Mouse (Mus musculus) midbrain, embryonic 12.5 days (tissue): ENCODE measurements around the gene Chst11. TPM values are rescaled to one million over a fixed set of nuclear protein-coding genes. Genes with fewer than 3 reads are reported as not detected.

Experiments used
- ATAC-seq: fragments of 200-750 bp; cut with Nextera tagmentation; 2 replicates; pipeline ENCODE4 v1.8.0; 2017; ENCODE audit warnings: low read depth, moderate TSS enrichment, moderate library complexity; ENCODE audit not compliant: low FRiP score
- H3K27ac ChIP-seq: fragments of 300-500 bp; sonication (generic); replicated peaks from 2 replicates; pipeline ENCODE4 v1.5.1; 2016; ENCODE audit warnings: mild to moderate bottlenecking
- H3K27me3 ChIP-seq: fragments of 300-500 bp; sonication (generic); 2 replicates; pipeline ENCODE4 v1.6.1; 2016; ENCODE audit warnings: mild to moderate bottlenecking
- H3K36me3 ChIP-seq: fragments of 300-500 bp; sonication (generic); 2 replicates; pipeline ENCODE4 v1.6.1; 2016
- H3K4me1 ChIP-seq: fragments of 300-500 bp; sonication (generic); 2 replicates; pipeline ENCODE4 v1.6.1; 2016
- H3K4me2 ChIP-seq: fragments of 300-500 bp; sonication (generic); replicated peaks from 2 replicates; pipeline ENCODE4 v1.6.1; 2016; ENCODE audit warnings: mild to moderate bottlenecking, moderate library complexity
- H3K4me3 ChIP-seq: fragments of 300-500 bp; sonication (generic); 2 replicates; pipeline ENCODE4 v1.5.1; 2016; ENCODE audit warnings: mild to moderate bottlenecking
- H3K9ac ChIP-seq: fragments of 300-500 bp; sonication (generic); replicated peaks from 2 replicates; pipeline ENCODE4 v1.6.1; 2016; ENCODE audit warnings: mild to moderate bottlenecking, moderate library complexity
- H3K9me3 ChIP-seq: fragments of 300-500 bp; sonication (generic); 2 replicates; pipeline ENCODE4 v1.6.1; 2016; ENCODE audit warnings: mild to moderate bottlenecking
- WGBS: fragments of 180-500 bp; shearing (Covaris S2); methylation state at CpG from one replicate; pipeline ENCODE4 v1.1.7; 2016; 5-methylcytosine and 5-hydroxymethylcytosine counted together
- polyA plus RNA-seq: library from polyadenylated mRNA; unstranded; fragments of >200 nt; fragmentation: Nextera tagmentation; extraction: Ambion mirVana; gene quantifications from 2 replicates; pipeline ENCODE4 v1.2.1, GENCODE M21; 2016

The Chst11 gene
- polyA plus RNA-seq, 1 experiment from 2014 or later: 2.3 TPM

DNA sequence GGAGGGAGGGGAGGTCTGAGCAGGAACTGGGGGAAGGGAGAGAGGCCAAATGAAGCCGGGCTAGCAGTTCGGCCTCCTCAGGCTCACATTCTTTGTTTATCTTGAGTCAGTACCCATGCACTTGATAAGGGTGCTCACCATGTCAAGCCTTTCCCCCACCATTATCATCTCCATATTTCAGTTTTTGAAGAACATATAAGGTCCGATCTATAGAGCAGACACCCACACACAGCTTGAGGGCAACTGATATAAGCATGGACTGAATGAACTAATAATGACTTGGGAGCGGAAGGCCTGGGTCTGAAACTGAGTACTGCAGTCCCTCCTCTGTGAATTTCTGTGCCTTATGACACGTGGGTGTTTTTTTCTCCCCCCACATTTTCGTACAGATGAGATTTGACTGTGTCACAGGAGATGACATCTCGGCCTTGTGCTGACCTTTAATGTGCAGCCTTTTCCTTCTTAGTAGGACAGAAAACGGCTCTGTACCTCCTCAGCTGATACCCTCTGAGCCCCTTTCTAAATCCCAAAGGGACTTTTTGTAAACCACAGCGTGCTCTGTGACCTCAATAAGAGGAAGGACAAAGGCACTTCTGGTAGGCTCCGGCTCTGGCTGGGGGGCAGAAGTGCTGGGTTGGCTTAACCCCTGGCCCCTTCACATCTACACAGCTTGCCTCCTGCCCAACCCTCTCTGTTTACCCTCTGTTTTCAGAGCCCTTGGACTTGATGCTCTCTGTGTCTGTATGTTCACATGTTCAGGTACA is 6.6 kb downstream of the Chst11 start:
- no peak overlapping the region for H3K27ac ChIP-seq
- no peak overlapping the region for H3K9ac ChIP-seq
- no peaks in the 10 kb centered on the region for H3K9me3 ChIP-seq
- ATAC-seq: no peak
- peaks cover 39% of the 10 kb centered on the region for H3K4me1 ChIP-seq
- no peaks in the 10 kb centered on the region for H3K27me3 ChIP-seq
- 27% methylated on average over 10 of the region's 10 CpGs for WGBS
- no peak overlapping the region for H3K4me3 ChIP-seq
- H3K36me3 ChIP-seq: no peaks in the 10 kb centered on the region
- no peak overlapping the region for H3K4me2 ChIP-seq

- no peak overlapping the region for H3K9ac ChIP-seq
- 96% methylated on average over 7 of the region's 7 CpGs for WGBS
- no peak for ATAC-seq
- no peak overlapping the region for H3K27ac ChIP-seq
- no peak overlapping the region for H3K4me2 ChIP-seq
- H3K36me3 ChIP-seq: no peaks in the 10 kb centered on the region
- H3K9me3 ChIP-seq: no peaks in the 10 kb centered on the region
- no peaks in the 10 kb centered on the region for H3K27me3 ChIP-seq
- H3K4me1 ChIP-seq: peaks cover 22% of the 10 kb centered on the region
- H3K4me3 ChIP-seq: no peak overlapping the region
Observed at GRCm38 (mm10) chr10:82994284-82994683, 9.0 kb downstream of the Chst11 start.

GRCm38 (mm10) chr10:82997460-82997859 is 12.2 kb downstream of the Chst11 start:
- no peaks in the 10 kb centered on the region for H3K9me3 ChIP-seq
- H3K27ac ChIP-seq: no peak overlapping the region
- WGBS: 85% methylated on average over 6 of the region's 6 CpGs
- H3K9ac ChIP-seq: no peak overlapping the region
- no peak overlapping the region for H3K4me2 ChIP-seq
- no peaks in the 10 kb centered on the region for H3K27me3 ChIP-seq
- H3K4me1 ChIP-seq: peaks cover 2% of the 10 kb centered on the region; the same call in 1 of the 2 replicates
- H3K36me3 ChIP-seq: no peaks in the 10 kb centered on the region
- ATAC-seq: no peak
- no peak overlapping the region for H3K4me3 ChIP-seq

GRCm38 (mm10) chr10:83000169-83000568 is 14.9 kb downstream of the Chst11 start:
- Histone ChIP-seq H3K27ac (no peak overlapping the region), H3K4me1 (no peaks in the 10 kb centered on the region), H3K27me3 (no peaks in the 10 kb centered on the region), H3K4me2 (no peak overlapping the region), H3K36me3 (no peaks in the 10 kb centered on the region), H3K4me3 (no peak overlapping the region), H3K9ac (no peak overlapping the region), H3K9me3 (no peaks in the 10 kb centered on the region)
- no peak for ATAC-seq
- 83% methylated on average over 5 of the region's 5 CpGs for WGBS

DNA sequence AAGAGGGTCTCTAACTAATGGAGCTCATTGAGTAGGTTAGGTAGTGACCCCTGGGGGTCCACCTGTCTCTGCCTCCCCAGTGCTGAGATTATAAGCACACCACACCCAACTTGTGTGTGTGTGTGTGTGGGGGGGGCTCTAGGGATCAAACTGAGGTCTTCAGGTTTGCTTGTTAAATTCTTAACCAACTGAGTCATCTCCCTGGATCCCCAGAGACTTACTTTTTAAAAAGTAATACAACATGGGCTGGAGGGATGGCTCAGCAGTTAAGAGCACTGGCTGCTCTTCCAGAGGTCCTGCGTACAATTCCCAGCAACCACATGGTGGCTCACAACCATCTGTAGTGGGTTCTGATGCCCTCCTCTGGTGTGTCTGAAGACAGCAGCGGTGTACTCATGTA is 15.4 kb downstream of the Chst11 start:
- Histone ChIP-seq H3K4me2 (no peak overlapping the region), H3K4me1 (no peaks in the 10 kb centered on the region), H3K9me3 (no peaks in the 10 kb centered on the region), H3K27ac (no peak overlapping the region), H3K27me3 (no peaks in the 10 kb centered on the region), H3K9ac (no peak overlapping the region), H3K4me3 (no peak overlapping the region), H3K36me3 (no peaks in the 10 kb centered on the region)
- ATAC-seq: no peak
- 96% methylated on average over 2 of the region's 2 CpGs for WGBS

GRCm38 (mm10) chr10:83003899-83004298 is 18.6 kb downstream of the Chst11 start:
- no peak for ATAC-seq
- Histone ChIP-seq H3K27ac (no peak overlapping the region), H3K9ac (no peak overlapping the region), H3K36me3 (no peaks in the 10 kb centered on the region), H3K4me3 (no peak overlapping the region), H3K4me1 (no peaks in the 10 kb centered on the region), H3K27me3 (no peaks in the 10 kb centered on the region), H3K4me2 (no peak overlapping the region), H3K9me3 (no peaks in the 10 kb centered on the region)
- WGBS: 97% methylated on average over 7 of the region's 7 CpGs

DNA sequence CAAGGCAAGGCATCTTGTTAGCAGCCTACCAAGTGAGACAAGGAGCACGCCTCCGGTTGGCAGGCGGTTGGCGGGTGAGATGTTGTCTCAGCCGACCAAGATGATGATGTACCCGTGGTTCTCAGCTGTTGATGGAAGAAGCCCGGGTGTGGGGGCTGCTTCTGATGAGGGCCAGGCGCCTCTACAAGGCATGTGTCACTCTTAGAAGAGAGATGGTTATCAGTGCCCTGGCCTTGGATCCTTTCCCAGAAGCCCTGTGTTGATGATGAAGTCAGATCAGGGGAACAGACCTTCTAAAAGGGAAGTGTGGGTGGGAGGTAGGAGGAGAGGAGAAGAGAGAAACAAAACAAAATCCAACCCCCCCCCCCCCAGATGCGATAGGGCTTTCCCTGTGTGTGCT is 19.1 kb downstream of the Chst11 start:
- H3K27ac ChIP-seq: no peak overlapping the region
- 87% methylated on average over 9 of the region's 9 CpGs for WGBS
- no peak overlapping the region for H3K4me2 ChIP-seq
- ATAC-seq: no peak
- no peak overlapping the region for H3K9ac ChIP-seq
- H3K9me3 ChIP-seq: no peaks in the 10 kb centered on the region
- H3K36me3 ChIP-seq: no peaks in the 10 kb centered on the region
- no peaks in the 10 kb centered on the region for H3K27me3 ChIP-seq
- H3K4me3 ChIP-seq: no peak overlapping the region
- H3K4me1 ChIP-seq: no peaks in the 10 kb centered on the region

DNA sequence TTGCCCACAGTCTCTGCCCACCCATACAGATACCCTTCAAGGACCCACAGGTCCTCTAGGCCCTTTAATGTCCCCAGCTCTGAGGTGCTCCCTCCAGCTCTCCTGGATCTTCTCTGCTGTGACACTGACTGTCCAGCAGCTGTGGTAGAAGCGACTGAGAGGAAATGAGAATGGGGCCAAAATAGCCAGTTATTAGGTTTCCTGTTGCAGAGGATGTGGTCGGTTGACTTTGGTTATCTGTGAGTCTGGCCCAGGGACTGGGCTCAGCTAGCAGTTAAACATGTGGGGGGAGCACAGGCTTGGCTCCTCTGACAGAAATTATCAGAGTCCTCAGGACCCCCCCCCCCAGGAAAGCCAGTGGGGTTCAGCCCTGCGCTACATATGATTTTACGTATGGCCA is 19.7 kb downstream of the Chst11 start:
- Histone ChIP-seq H3K9me3 (no peaks in the 10 kb centered on the region), H3K36me3 (no peaks in the 10 kb centered on the region), H3K4me2 (no peak overlapping the region), H3K4me1 (no peaks in the 10 kb centered on the region), H3K27me3 (no peaks in the 10 kb centered on the region), H3K27ac (no peak overlapping the region), H3K4me3 (no peak overlapping the region), H3K9ac (no peak overlapping the region)
- 92% methylated on average over 4 of the region's 4 CpGs for WGBS
- no peak for ATAC-seq

- Histone ChIP-seq H3K4me1 (no peaks in the 10 kb centered on the region), H3K27ac (no peak overlapping the region), H3K9ac (no peak overlapping the region), H3K4me2 (no peak overlapping the region), H3K4me3 (no peak overlapping the region), H3K27me3 (no peaks in the 10 kb centered on the region), H3K36me3 (no peaks in the 10 kb centered on the region), H3K9me3 (no peaks in the 10 kb centered on the region)
- ATAC-seq: no peak
- WGBS: 95% methylated on average over 8 of the region's 8 CpGs
Observed at GRCm38 (mm10) chr10:83006258-83006657, 21.0 kb downstream of the Chst11 start.

DNA sequence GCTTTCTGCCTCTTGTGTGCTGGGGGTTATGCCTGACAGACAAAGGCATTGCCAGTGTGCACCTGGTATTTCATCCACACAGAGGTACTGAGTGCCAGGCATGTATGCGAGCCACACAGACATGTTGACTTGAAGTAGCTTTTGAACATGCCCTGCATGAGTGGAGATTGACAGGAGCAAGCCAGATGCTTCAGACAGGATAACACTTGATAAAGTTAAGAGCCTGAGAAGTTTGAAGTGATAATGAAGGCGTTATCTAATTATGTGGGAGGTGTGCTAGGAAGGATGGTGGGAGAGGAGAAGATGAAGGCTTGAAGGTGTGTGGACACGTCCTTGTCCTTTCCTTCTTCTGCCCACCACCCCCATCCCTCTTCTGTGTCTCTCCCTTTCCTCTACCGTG is 28.7 kb downstream of the Chst11 start:
- Histone ChIP-seq H3K9ac (no peak overlapping the region), H3K4me1 (peaks cover 13% of the 10 kb centered on the region), H3K4me2 (no peak overlapping the region), H3K9me3 (no peaks in the 10 kb centered on the region), H3K27ac (no peak overlapping the region), H3K27me3 (no peaks in the 10 kb centered on the region), H3K36me3 (no peaks in the 10 kb centered on the region), H3K4me3 (no peak overlapping the region)
- WGBS: 87% methylated on average over 4 of the region's 4 CpGs
- no peak for ATAC-seq

DNA sequence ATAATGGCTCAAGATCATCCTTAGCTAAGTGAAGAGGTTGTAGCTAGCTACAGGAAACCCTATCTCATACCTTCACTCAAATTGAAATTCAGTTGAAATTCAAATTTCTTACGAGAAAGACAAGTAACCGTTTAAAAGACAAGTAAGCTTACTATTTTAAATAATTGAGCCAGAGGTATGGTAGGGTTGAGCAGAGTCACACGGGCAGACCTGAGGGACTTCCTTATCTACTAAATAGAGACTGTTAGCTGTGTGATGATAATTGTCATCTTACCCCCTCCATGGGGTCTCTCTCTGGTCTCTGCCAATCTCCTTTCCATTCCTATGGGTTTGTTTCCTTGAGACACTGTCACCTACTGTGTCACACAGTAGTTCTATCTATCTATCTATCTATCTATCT is 30.6 kb downstream of the Chst11 start:
- Histone ChIP-seq H3K36me3 (no peaks in the 10 kb centered on the region), H3K9me3 (no peaks in the 10 kb centered on the region), H3K27me3 (no peaks in the 10 kb centered on the region), H3K4me1 (peaks cover 33% of the 10 kb centered on the region), H3K27ac (no peak overlapping the region), H3K9ac (no peak overlapping the region), H3K4me2 (no peak overlapping the region), H3K4me3 (no peak overlapping the region)
- ATAC-seq: no peak
- 89% methylated on average over 3 of the region's 3 CpGs for WGBS

DNA sequence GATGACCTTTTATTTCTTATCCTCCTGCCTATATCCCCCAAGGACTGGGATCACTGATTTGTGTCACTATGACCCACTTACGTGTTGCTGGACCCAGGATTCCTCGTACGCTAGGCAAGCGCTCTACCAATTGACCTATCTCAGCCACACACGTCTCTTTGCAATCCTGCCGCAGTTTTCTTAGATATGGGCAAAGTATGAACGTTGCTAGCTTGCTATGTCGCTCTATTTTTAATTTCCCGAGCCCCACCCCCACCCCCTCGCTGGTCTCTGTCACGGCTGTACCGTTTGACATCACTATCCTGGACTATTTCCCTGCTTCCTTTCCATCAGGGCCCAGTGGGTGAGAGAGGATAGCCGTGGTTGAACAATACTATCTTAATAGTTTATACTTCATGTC is 31.5 kb downstream of the Chst11 start:
- no peak overlapping the region for H3K4me2 ChIP-seq
- no peak for ATAC-seq
- H3K9me3 ChIP-seq: no peaks in the 10 kb centered on the region
- no peak overlapping the region for H3K9ac ChIP-seq
- WGBS: 86% methylated on average over 13 of the region's 13 CpGs
- H3K27me3 ChIP-seq: no peaks in the 10 kb centered on the region
- H3K4me1 ChIP-seq: peaks cover 39% of the 10 kb centered on the region
- H3K27ac ChIP-seq: no peak overlapping the region
- no peaks in the 10 kb centered on the region for H3K36me3 ChIP-seq
- H3K4me3 ChIP-seq: no peak overlapping the region
